Mouse (Mus musculus): ENCODE data around the gene Fetub. TPM values are rescaled to one million over a fixed set of nuclear protein-coding genes. Genes with fewer than 3 reads are reported as not detected.

Gene Fetub
- total and polyA plus RNA-seq, 3 experiments: 0.66 to 5.1 (median 2.1) TPM

DNA sequence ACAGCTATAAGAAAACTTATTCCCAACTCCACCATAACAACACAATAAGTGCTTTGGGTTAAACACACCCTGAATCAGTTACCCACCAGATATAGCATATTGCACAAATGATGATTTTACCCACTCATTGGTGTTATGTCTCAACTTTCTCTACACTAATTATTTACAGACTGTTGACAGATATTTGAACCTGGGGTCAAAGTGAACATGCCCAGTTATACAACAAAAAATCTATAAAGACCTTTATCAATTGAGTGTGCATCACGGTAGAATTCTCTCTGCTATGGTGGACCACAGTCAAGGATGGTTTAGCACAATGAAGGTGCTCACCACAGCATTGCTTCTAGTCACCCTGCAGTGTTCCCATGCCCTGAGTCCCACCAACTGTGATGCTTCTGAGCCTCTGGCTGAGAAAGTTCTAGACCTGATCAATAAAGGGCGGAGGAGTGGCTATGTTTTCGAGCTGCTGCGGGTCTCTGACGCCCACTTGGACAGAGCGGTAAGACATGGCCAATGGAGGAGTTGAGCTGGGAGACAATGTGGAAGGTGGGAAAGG is 32.8 kb downstream of the Fetub start, which contains the start of gene Hrg:
Gene Hrg, plus strand, starts transcription at position 233 of the 556 bp plus-strand sequence.
- Histone ChIP-seq H3K27me3 (ENCODE audit: insufficient read depth, low read length) (no peaks in the 10 kb centered on the region), H3K36me3 (replicated peaks) (no peaks in the 10 kb centered on the region), H3K4me1 (ENCODE audit: insufficient read depth, low read depth, low read length) (no peaks in the 10 kb centered on the region), H3K4me3 (ENCODE audit: low read depth, low read length) (no peak within 1 kb of the TSS), H3K9me3 (replicated peaks) (no peaks in the 10 kb centered on the region)
- DNase-seq (ENCODE audit: low spot score) (no peak), ATAC-seq (ENCODE audit: extremely low read depth, insufficient number of reproducible peaks, low FRiP score, poor library complexity, severe bottlenecking) (no peak)
- TF ChIP-seq GATA2 (IDR thresholded peaks at IDR 0.05; ENCODE audit: borderline replicate concordance, low read depth, low read length) (no peak), CTCF (IDR thresholded peaks at IDR 0.05; ENCODE audit: low read depth, low read length) (no peak), GATA1 (IDR thresholded peaks at IDR 0.05; ENCODE audit: borderline replicate concordance, low read length) (no peak), POLR2AphosphoS5 (IDR thresholded peaks at IDR 0.05; ENCODE audit: insufficient replicate concordance, low read depth, low read length) (no peak), TAL1 (conservative IDR thresholded peaks at IDR 0.05; ENCODE audit: low read depth, low read length) (no peak)

DNA sequence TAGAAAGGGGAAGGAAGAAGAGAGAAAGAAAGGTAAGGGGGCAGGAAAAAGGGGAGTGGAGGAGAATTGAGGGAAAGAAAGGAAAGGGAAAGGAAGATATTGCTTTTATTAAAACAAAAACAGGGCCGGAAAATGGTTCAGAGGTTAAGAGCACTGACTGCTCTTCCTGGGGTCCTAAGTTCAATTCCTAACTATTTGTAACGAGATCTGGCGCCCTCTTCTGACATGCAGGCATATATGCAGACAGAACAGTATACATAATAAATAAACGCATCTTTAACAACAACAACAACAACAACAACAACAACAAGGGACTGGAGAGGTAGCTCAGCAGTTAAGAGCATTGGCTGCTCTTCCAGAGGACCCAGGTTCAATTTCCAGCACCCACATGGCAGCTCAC is 34.9 kb downstream of the Fetub start:
- TF ChIP-seq TAL1 (conservative IDR thresholded peaks at IDR 0.05; ENCODE audit: low read depth, low read length): no peak
- no peak for TF ChIP-seq GATA1 (IDR thresholded peaks at IDR 0.05; ENCODE audit: borderline replicate concordance, low read length)
- TF ChIP-seq POLR2AphosphoS5 (IDR thresholded peaks at IDR 0.05; ENCODE audit: insufficient replicate concordance, low read depth, low read length): no peak
- H3K9me3 ChIP-seq (replicated peaks): no peaks in the 10 kb centered on the region
- no peak overlapping the region for H3K4me3 ChIP-seq (ENCODE audit: low read depth, low read length)
- no peaks in the 10 kb centered on the region for H3K36me3 ChIP-seq (replicated peaks)
- ATAC-seq (ENCODE audit: extremely low read depth, insufficient number of reproducible peaks, low FRiP score, poor library complexity, severe bottlenecking) (no peak), DNase-seq (ENCODE audit: low spot score) (no peak)
- no peaks in the 10 kb centered on the region for H3K27me3 ChIP-seq (ENCODE audit: insufficient read depth, low read length)
- no peaks in the 10 kb centered on the region for H3K4me1 ChIP-seq (ENCODE audit: insufficient read depth, low read depth, low read length)

- TF ChIP-seq POLR2AphosphoS5 (IDR thresholded peaks at IDR 0.05; ENCODE audit: insufficient replicate concordance, low read depth, low read length): no peak
- no peak for TF ChIP-seq GATA2 (IDR thresholded peaks at IDR 0.05; ENCODE audit: borderline replicate concordance, low read depth, low read length)
- TF ChIP-seq CTCF (IDR thresholded peaks at IDR 0.05; ENCODE audit: low read depth, low read length): no peak
- TF ChIP-seq TAL1 (conservative IDR thresholded peaks at IDR 0.05; ENCODE audit: low read depth, low read length): no peak
- no peak for TF ChIP-seq GATA1 (IDR thresholded peaks at IDR 0.05; ENCODE audit: borderline replicate concordance, low read length)
- no peak for ATAC-seq (ENCODE audit: extremely low read depth, insufficient number of reproducible peaks, low FRiP score, poor library complexity, severe bottlenecking)
These were observed 37.4 kb downstream of the Fetub start for GRCm38 (mm10) chr16:22955397-22956084.

DNA sequence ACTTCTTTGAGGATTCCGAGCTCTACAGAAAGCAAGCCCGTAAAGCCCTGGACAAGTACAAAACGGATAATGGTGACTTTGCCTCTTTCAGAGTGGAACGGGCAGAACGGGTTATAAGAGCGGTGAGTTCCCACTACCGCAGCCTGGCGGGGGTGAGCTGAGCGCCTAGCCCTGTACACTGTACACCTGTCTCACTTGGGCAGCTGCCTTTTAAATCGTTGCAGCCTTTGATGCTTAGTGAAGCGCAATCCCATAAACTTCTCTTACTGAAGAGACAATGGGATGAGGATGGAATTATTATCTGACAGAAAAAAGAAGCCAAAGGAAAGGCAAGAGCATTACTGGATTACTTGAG is 37.9 kb downstream of the Fetub start:
- Histone ChIP-seq H3K4me1 (ENCODE audit: insufficient read depth, low read depth, low read length) (no peaks in the 10 kb centered on the region), H3K4me3 (ENCODE audit: low read depth, low read length) (no peak overlapping the region), H3K9me3 (replicated peaks) (no peaks in the 10 kb centered on the region), H3K36me3 (replicated peaks) (no peaks in the 10 kb centered on the region), H3K27me3 (ENCODE audit: insufficient read depth, low read length) (peaks cover 2% of the 10 kb centered on the region; the same call in 1 of the 2 replicates)
- no peak for TF ChIP-seq GATA2 (IDR thresholded peaks at IDR 0.05; ENCODE audit: borderline replicate concordance, low read depth, low read length)
- no peak for TF ChIP-seq TAL1 (conservative IDR thresholded peaks at IDR 0.05; ENCODE audit: low read depth, low read length)
- no peak for TF ChIP-seq POLR2AphosphoS5 (IDR thresholded peaks at IDR 0.05; ENCODE audit: insufficient replicate concordance, low read depth, low read length)
- TF ChIP-seq CTCF (IDR thresholded peaks at IDR 0.05; ENCODE audit: low read depth, low read length): no peak
- no peak for TF ChIP-seq GATA1 (IDR thresholded peaks at IDR 0.05; ENCODE audit: borderline replicate concordance, low read length)
- ATAC-seq (ENCODE audit: extremely low read depth, insufficient number of reproducible peaks, low FRiP score, poor library complexity, severe bottlenecking) (no peak), DNase-seq (ENCODE audit: low spot score) (no peak)

More at GRCm38 (mm10) chr16:22955397-22956084, 37.4 kb downstream of the Fetub start:
- Histone ChIP-seq H3K27me3 (ENCODE audit: insufficient read depth, low read length) (no peaks in the 10 kb centered on the region), H3K4me3 (ENCODE audit: low read depth, low read length) (no peak overlapping the region), H3K36me3 (replicated peaks) (no peaks in the 10 kb centered on the region), H3K4me1 (ENCODE audit: insufficient read depth, low read depth, low read length) (no peaks in the 10 kb centered on the region), H3K9me3 (replicated peaks) (no peaks in the 10 kb centered on the region)
- DNase-seq (ENCODE audit: low spot score): no peak

DNA sequence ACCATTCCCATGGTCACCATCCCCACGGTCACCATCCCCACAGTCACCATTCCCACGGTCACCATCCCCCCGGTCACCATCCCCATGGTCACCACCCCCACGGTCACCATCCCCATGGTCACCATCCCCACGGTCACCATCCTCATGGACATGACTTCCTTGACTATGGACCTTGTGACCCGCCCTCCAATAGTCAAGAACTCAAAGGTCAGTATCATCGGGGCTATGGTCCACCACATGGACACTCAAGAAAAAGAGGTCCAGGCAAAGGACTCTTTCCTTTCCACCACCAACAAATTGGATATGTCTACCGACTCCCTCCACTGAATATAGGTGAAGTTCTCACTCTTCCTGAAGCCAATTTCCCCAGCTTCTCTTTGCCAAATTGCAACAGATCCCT is 42.9 kb downstream of the Fetub start:
- no peak for ATAC-seq (ENCODE audit: extremely low read depth, insufficient number of reproducible peaks, low FRiP score, poor library complexity, severe bottlenecking)
- no peak for DNase-seq (ENCODE audit: low spot score)
- Histone ChIP-seq H3K4me1 (ENCODE audit: insufficient read depth, low read depth, low read length) (no peaks in the 10 kb centered on the region), H3K27me3 (ENCODE audit: insufficient read depth, low read length) (peaks cover 2% of the 10 kb centered on the region; the same call in 1 of the 2 replicates), H3K36me3 (replicated peaks) (no peaks in the 10 kb centered on the region), H3K9me3 (replicated peaks) (no peaks in the 10 kb centered on the region), H3K4me3 (ENCODE audit: low read depth, low read length) (no peak overlapping the region)
- TF ChIP-seq GATA1 (IDR thresholded peaks at IDR 0.05; ENCODE audit: borderline replicate concordance, low read length) (no peak), TAL1 (conservative IDR thresholded peaks at IDR 0.05; ENCODE audit: low read depth, low read length) (no peak), GATA2 (IDR thresholded peaks at IDR 0.05; ENCODE audit: borderline replicate concordance, low read depth, low read length) (no peak), CTCF (IDR thresholded peaks at IDR 0.05; ENCODE audit: low read depth, low read length) (no peak), POLR2AphosphoS5 (IDR thresholded peaks at IDR 0.05; ENCODE audit: insufficient replicate concordance, low read depth, low read length) (no peak)

GRCm38 (mm10) chr16:22962256-22962655 is 44.1 kb downstream of the Fetub start:
- no peak for TF ChIP-seq TAL1 (conservative IDR thresholded peaks at IDR 0.05; ENCODE audit: low read depth, low read length)
- Histone ChIP-seq H3K4me1 (ENCODE audit: insufficient read depth, low read depth, low read length) (no peaks in the 10 kb centered on the region), H3K36me3 (replicated peaks) (no peaks in the 10 kb centered on the region), H3K9me3 (replicated peaks) (no peaks in the 10 kb centered on the region), H3K27me3 (ENCODE audit: insufficient read depth, low read length) (peaks cover 2% of the 10 kb centered on the region; the same call in 1 of the 2 replicates), H3K4me3 (ENCODE audit: low read depth, low read length) (no peak overlapping the region)
- DNase-seq (ENCODE audit: low spot score) (no peak), ATAC-seq (ENCODE audit: extremely low read depth, insufficient number of reproducible peaks, low FRiP score, poor library complexity, severe bottlenecking) (no peak)
